Mouse (Mus musculus) embryonic fibroblast, embryonic 13.5 days (primary cell): ENCODE data around the gene Mrap. TPM values are rescaled to one million over a fixed set of nuclear protein-coding genes. Genes with fewer than 3 reads are reported as not detected.

ENCODE experiments used
- H3K27ac ChIP-seq: 2 replicates; pipeline ENCODE4 v1.5.1; 2012; ENCODE audit warnings: low read length, control low read depth, inconsistent platforms; ENCODE audit not compliant: insufficient read depth
- H3K4me1 ChIP-seq: 2 replicates; pipeline ENCODE4 v1.6.1; 2011; ENCODE audit warnings: low read length; ENCODE audit not compliant: control insufficient read depth, insufficient read depth
- H3K4me3 ChIP-seq: 2 replicates; pipeline ENCODE4 v1.5.1; 2011; ENCODE audit warnings: mild to moderate bottlenecking, control low read depth, low read length; ENCODE audit not compliant: insufficient read depth
- CTCF ChIP-seq: IDR thresholded peaks from 2 replicates; pipeline ENCODE4 v1.5.1; 2011; ENCODE audit warnings: mild to moderate bottlenecking, control low read depth, low read length, moderate library complexity, borderline replicate concordance; ENCODE audit not compliant: insufficient read depth
- POLR2A ChIP-seq: IDR thresholded peaks from 2 replicates; pipeline ENCODE4 v1.6.1; 2011; ENCODE audit warnings: low read depth, mild to moderate bottlenecking, control low read depth, low read length, moderate library complexity
- polyA plus RNA-seq: library from polyadenylated mRNA; stranded (reverse); fragments of >200 nt; gene quantifications from 2 replicates; pipeline ENCODE4 v1.2.4, GENCODE M21; 2011; ENCODE audit warnings: low read depth; ENCODE audit not compliant: missing spikeins, insufficient read length

Gene Mrap
- polyA plus RNA-seq, 1 experiment: not detected

- H3K27ac ChIP-seq: no peak overlapping the region
- H3K4me3 ChIP-seq: no peak overlapping the region
- no peaks in the 10 kb centered on the region for H3K4me1 ChIP-seq
- TF ChIP-seq POLR2A (no peak), CTCF (no peak)
Observed at GRCm38 (mm10) chr16:90779783-90780182, 41.8 kb downstream of the Mrap start.

- no peaks in the 10 kb centered on the region for H3K4me1 ChIP-seq
- TF ChIP-seq CTCF (no peak), POLR2A (no peak)
- H3K4me3 ChIP-seq: no peak overlapping the region
- H3K27ac ChIP-seq: no peak overlapping the region
Observed at GRCm38 (mm10) chr16:90783302-90783701, 45.3 kb downstream of the Mrap start.

GRCm38 (mm10) chr16:90785257-90785656, 47.2 kb downstream of the Mrap start:
- Histone ChIP-seq H3K4me1 (no peaks in the 10 kb centered on the region), H3K27ac (no peak overlapping the region), H3K4me3 (no peak overlapping the region)
- TF ChIP-seq POLR2A: no peak
- TF ChIP-seq CTCF: no peak

- Histone ChIP-seq H3K27ac (no peak overlapping the region), H3K4me3 (no peak overlapping the region), H3K4me1 (no peaks in the 10 kb centered on the region)
- TF ChIP-seq POLR2A (no peak), CTCF (no peak)
Observed at GRCm38 (mm10) chr16:90788580-90788979, 50.6 kb downstream of the Mrap start.

- H3K4me3 ChIP-seq: no peak overlapping the region
- H3K27ac ChIP-seq: no peak overlapping the region
- no peaks in the 10 kb centered on the region for H3K4me1 ChIP-seq
- TF ChIP-seq POLR2A (no peak), CTCF (no peak)
Observed at GRCm38 (mm10) chr16:90790946-90791345, 52.9 kb downstream of the Mrap start.

- TF ChIP-seq POLR2A (no peak), CTCF (no peak)
- Histone ChIP-seq H3K27ac (no peak overlapping the region), H3K4me3 (no peak overlapping the region), H3K4me1 (no peaks in the 10 kb centered on the region)
Observed at GRCm38 (mm10) chr16:90792066-90792465, 54.1 kb downstream of the Mrap start.

- no peak overlapping the region for H3K4me3 ChIP-seq
- no peak overlapping the region for H3K27ac ChIP-seq
- no peak for TF ChIP-seq POLR2A
- no peak for TF ChIP-seq CTCF
- no peaks in the 10 kb centered on the region for H3K4me1 ChIP-seq
Observed at GRCm38 (mm10) chr16:90792500-90792899, 54.5 kb downstream of the Mrap start.

- no peak for TF ChIP-seq CTCF
- TF ChIP-seq POLR2A: no peak
- no peaks in the 10 kb centered on the region for H3K4me1 ChIP-seq
- H3K4me3 ChIP-seq: no peak overlapping the region
- H3K27ac ChIP-seq: no peak overlapping the region
Observed at GRCm38 (mm10) chr16:90794708-90795107, 56.7 kb downstream of the Mrap start.

- H3K27ac ChIP-seq: no peak overlapping the region
- no peak for TF ChIP-seq POLR2A
- TF ChIP-seq CTCF: no peak
- no peaks in the 10 kb centered on the region for H3K4me1 ChIP-seq
- no peak overlapping the region for H3K4me3 ChIP-seq
Observed at GRCm38 (mm10) chr16:90798446-90798845, 60.4 kb downstream of the Mrap start.

- Histone ChIP-seq H3K4me3 (no peak overlapping the region), H3K27ac (no peak overlapping the region), H3K4me1 (no peaks in the 10 kb centered on the region)
- TF ChIP-seq CTCF (no peak), POLR2A (no peak)
Observed at GRCm38 (mm10) chr16:90798848-90799247, 60.8 kb downstream of the Mrap start.

Other genes with a start within 250 kb of the Mrap start
- 16.7 and 17.5 TPM in 2 replicates for gene Mis18a, start 10.8 kb upstream of the Mrap start, polyA plus RNA-seq
- gene Urb1, start 72.2 kb downstream of the Mrap start, polyA plus RNA-seq: 6.2 and 6.7 TPM in 2 replicates
- gene Eva1c, start 88.5 kb downstream of the Mrap start, polyA plus RNA-seq: 1.7 and 2.0 TPM in 2 replicates
- 15.0 and 28.2 TPM in 2 replicates for gene Cfap298, start 196.9 kb downstream of the Mrap start, polyA plus RNA-seq